ENCODE assay signal across 8 mouse cellular contexts in genomic region chr4:149701426-149702209, GRCm38 (mm10). TPM values are rescaled to one million over a fixed set of nuclear protein-coding genes. Genes with fewer than 3 reads are reported as not detected.
DNase-seq lines count a peak whose midpoint lies in the region; ATAC-seq and TF ChIP-seq lines count a peak whose summit lies in the region.

No protein-coding gene starts in this region.

- H3K9me3 ChIP-seq in forebrain, embryonic 14.5 days (replicated peaks; ENCODE audit: control insufficient read depth, low read length) = no peaks in the 10 kb centered on the region
- no peaks in the 10 kb centered on the region for H3K9me3 ChIP-seq in forebrain, embryonic 11.5 days (ENCODE audit: control insufficient read depth, low read length)
- no peaks in the 10 kb centered on the region for H3K9me3 ChIP-seq in stomach, postnatal 0 days (ENCODE audit: control insufficient read depth, low read length)
- H3K9me3 ChIP-seq in forebrain, embryonic 16.5 days (ENCODE audit: control insufficient read depth, low read length) = no peaks in the 10 kb centered on the region

- no peak overlapping the region for H3K9ac ChIP-seq in forebrain, embryonic 14.5 days (ENCODE audit: low read length)
- no peak overlapping the region for H3K9ac ChIP-seq in forebrain, embryonic 11.5 days (ENCODE audit: low read length)
- no peak overlapping the region for H3K9ac ChIP-seq in stomach, postnatal 0 days (ENCODE audit: low read length)
- H3K9ac ChIP-seq in forebrain, embryonic 16.5 days (replicated peaks; ENCODE audit: low read depth, low read length) = no peak overlapping the region

- H3K4me3 ChIP-seq in forebrain, embryonic 14.5 days (ENCODE audit: low read depth, low read length) = no peak overlapping the region
- H3K4me3 ChIP-seq in forebrain, embryonic 11.5 days (ENCODE audit: low read depth, low read length) = no peak overlapping the region
- no peak overlapping the region for H3K4me3 ChIP-seq in lung, adult 2 months (replicated peaks; ENCODE audit: extremely low read depth, low read depth, low read length)
- no peak overlapping the region for H3K4me3 ChIP-seq in stomach, postnatal 0 days (ENCODE audit: low read depth, low read length)
- no peak overlapping the region for H3K4me3 ChIP-seq in forebrain, embryonic 16.5 days (replicated peaks; ENCODE audit: low read length)

- no peak for TF ChIP-seq CTCF in lung, adult 2 months (IDR thresholded peaks at IDR 0.05; ENCODE audit: insufficient read depth, low read length)
- no peak for TF ChIP-seq CTCF in stomach, postnatal 0 days (IDR thresholded peaks at IDR 0.05; ENCODE audit: low read depth)

- H3K36me3 ChIP-seq in forebrain, embryonic 14.5 days (ENCODE audit: control insufficient read depth, insufficient read depth, low read length) = no peaks in the 10 kb centered on the region
- no peaks in the 10 kb centered on the region for H3K36me3 ChIP-seq in forebrain, embryonic 11.5 days (ENCODE audit: control insufficient read depth, insufficient read depth, low read length)
- H3K36me3 ChIP-seq in stomach, postnatal 0 days (ENCODE audit: control insufficient read depth, insufficient read depth, low read length) = no peaks in the 10 kb centered on the region
- H3K36me3 ChIP-seq in forebrain, embryonic 16.5 days (ENCODE audit: control insufficient read depth, insufficient read depth) = no peaks in the 10 kb centered on the region

- H3K27me3 ChIP-seq in forebrain, embryonic 14.5 days (replicated peaks; ENCODE audit: control insufficient read depth, insufficient read depth, low read length) = 0 out of 2 replicates have a peak, but pooled peaks cover 12% of the 10 kb centered on the region
- peaks cover 5% of the 10 kb centered on the region; the same call in 1 of the 2 replicates for H3K27me3 ChIP-seq in forebrain, embryonic 11.5 days (ENCODE audit: control insufficient read depth, insufficient read depth, low read length)
- no peaks in the 10 kb centered on the region for H3K27me3 ChIP-seq in stomach, postnatal 0 days (ENCODE audit: control insufficient read depth, insufficient read depth, low read length)
- peaks cover 8% of the 10 kb centered on the region for H3K27me3 ChIP-seq in forebrain, embryonic 16.5 days (replicated peaks; ENCODE audit: control insufficient read depth, insufficient read depth, low read length)

- no peak for ATAC-seq in forebrain, embryonic 14.5 days
- no peak for ATAC-seq in forebrain, embryonic 11.5 days (replicated peaks; ENCODE audit: low FRiP score)
- ATAC-seq in stomach, postnatal 0 days (ENCODE audit: low FRiP score, low TSS enrichment) = no peak
- no peak for ATAC-seq in forebrain, embryonic 16.5 days

- TF ChIP-seq EP300 in stomach, postnatal 0 days (optimal IDR thresholded peaks at IDR 0.05) = no peak

- TF ChIP-seq POLR2A in lung, adult 2 months (IDR thresholded peaks at IDR 0.05; ENCODE audit: borderline replicate concordance, extremely low read depth, low read depth, low read length) = peak; percentile 55; the same call in 1 of the 2 replicates

- no peak overlapping the region for H3K4me2 ChIP-seq in forebrain, embryonic 14.5 days (ENCODE audit: low read length)
- no peak overlapping the region for H3K4me2 ChIP-seq in forebrain, embryonic 11.5 days (ENCODE audit: low read depth, low read length, severe bottlenecking)
- H3K4me2 ChIP-seq in stomach, postnatal 0 days (replicated peaks; ENCODE audit: low read depth) = no peak overlapping the region
- H3K4me2 ChIP-seq in forebrain, embryonic 16.5 days (ENCODE audit: low read length) = no peak overlapping the region

- WGBS in forebrain, embryonic 14.5 days = 60% methylated on average over 18 of the region's 18 CpGs
- WGBS in forebrain, embryonic 11.5 days = 63% methylated on average over 18 of the region's 18 CpGs
- 57% methylated on average over 18 of the region's 18 CpGs for WGBS in lung, adult 2 months
- 60% methylated on average over 18 of the region's 18 CpGs for WGBS in stomach, postnatal 0 days
- 56% methylated on average over 18 of the region's 18 CpGs for WGBS in forebrain, embryonic 16.5 days

- peaks cover 5% of the 10 kb centered on the region; the same call in 1 of the 2 replicates for H3K4me1 ChIP-seq in forebrain, embryonic 14.5 days (ENCODE audit: control insufficient read depth, insufficient read depth, low read length)
- H3K4me1 ChIP-seq in forebrain, embryonic 11.5 days (replicated peaks; ENCODE audit: control insufficient read depth, insufficient read depth, low read length) = peaks cover under 1% of the 10 kb centered on the region; the same call in 1 of the 2 replicates
- peaks cover 2% of the 10 kb centered on the region; the same call in 1 of the 2 replicates for H3K4me1 ChIP-seq in lung, adult 2 months (ENCODE audit: control insufficient read depth, insufficient read depth, low read length)
- no peaks in the 10 kb centered on the region for H3K4me1 ChIP-seq in stomach, postnatal 0 days (replicated peaks; ENCODE audit: control insufficient read depth, insufficient read depth)
- peaks cover 12% of the 10 kb centered on the region for H3K4me1 ChIP-seq in forebrain, embryonic 16.5 days (replicated peaks; ENCODE audit: control insufficient read depth, insufficient read depth, low read length)

- H3K27ac ChIP-seq in forebrain, embryonic 14.5 days (ENCODE audit: low read depth, low read length) = no peak overlapping the region
- no peak overlapping the region for H3K27ac ChIP-seq in forebrain, embryonic 11.5 days (ENCODE audit: low read depth, low read length)
- H3K27ac ChIP-seq in stomach, postnatal 0 days (replicated peaks) = no peak overlapping the region
- H3K27ac ChIP-seq in forebrain, embryonic 16.5 days (ENCODE audit: low read length) = no peak overlapping the region

- peak; percentile 37 for DNase-seq in forebrain, embryonic 14.5 days (ENCODE audit: low spot score)
- no peak for DNase-seq in forebrain, embryonic 11.5 days (ENCODE audit: low spot score)
- DNase-seq in CD4-positive, CD25-positive, alpha-beta regulatory T cell, adult 2 months (ENCODE audit: low read depth, low spot score) = peak; percentile 95
- peak; percentile 52 for DNase-seq in gastrocnemius, postnatal 10 days
- no peak for DNase-seq in lung, adult 2 months
- peak; percentile 46 for DNase-seq in stomach, postnatal 0 days (ENCODE audit: low spot score)
- DNase-seq in cerebellum, adult 18-20 months = no peak

RNA-seq across cellular contexts. Expression of gene Pik3cd, which starts 0.8 kb away (rescaled TPM):
- polyA plus RNA-seq in forebrain, embryonic 14.5 days (2014; fragmentation: Nextera tagmentation; extraction: Ambion mirVana) = 8.9 and 12.9 TPM in 2 replicates
- 6.3 and 7.0 TPM in 2 replicates for polyA plus RNA-seq in forebrain, embryonic 11.5 days (2014; fragmentation: Nextera tagmentation; extraction: Ambion mirVana)
- 10 to 100 TPM in 1 of 2 experiments, 1 to 10 TPM in 1; 9.8 to 16.1 TPM for total RNA-seq in gastrocnemius, postnatal 10 days (2021)
- 14.6 and 19.3 TPM in 2 replicates for polyA plus RNA-seq in lung, adult 2 months (2012; rRNA removed)
- 1.9 and 2.0 TPM in 2 replicates for polyA plus RNA-seq in stomach, postnatal 0 days (2015; fragmentation: Nextera tagmentation; extraction: Ambion mirVana)
- 19.5 and 21.0 TPM in 2 replicates for polyA plus RNA-seq in forebrain, embryonic 16.5 days (2015; fragmentation: Nextera tagmentation; extraction: Ambion mirVana)

RNA-seq across cellular contexts. Expression of gene Tmem201, which starts 36.2 kb away (rescaled TPM):
- polyA plus RNA-seq in forebrain, embryonic 14.5 days (2014; fragmentation: Nextera tagmentation; extraction: Ambion mirVana) = 20.4 and 24.9 TPM in 2 replicates
- polyA plus RNA-seq in forebrain, embryonic 11.5 days (2014; fragmentation: Nextera tagmentation; extraction: Ambion mirVana) = 25.1 and 26.3 TPM in 2 replicates
- total RNA-seq in gastrocnemius, postnatal 10 days (2021) = 10 to 100 TPM; 49.7 to 52.2 TPM
- 34.0 TPM in 2 replicates for polyA plus RNA-seq in lung, adult 2 months (2012; rRNA removed)
- polyA plus RNA-seq in stomach, postnatal 0 days (2015; fragmentation: Nextera tagmentation; extraction: Ambion mirVana) = 7.5 and 8.6 TPM in 2 replicates
- 37.3 and 43.5 TPM in 2 replicates for polyA plus RNA-seq in forebrain, embryonic 16.5 days (2015; fragmentation: Nextera tagmentation; extraction: Ambion mirVana)

Comparison
In these comparisons a context has a peak if more than half of its experiments do, and no peak if none do; other contexts are left out.
1. DNase-seq: peak in forebrain, embryonic 14.5 days (single experiment), CD4-positive, CD25-positive, alpha-beta regulatory T cell, adult 2 months (single experiment), gastrocnemius, postnatal 10 days (single experiment) and stomach, postnatal 0 days (single experiment); none in forebrain, embryonic 11.5 days (single experiment), lung, adult 2 months (single experiment) and cerebellum, adult 18-20 months (0 of 2).